Mouse (Mus musculus) intestine, postnatal 0 days (tissue): Measurements from ENCODE around the gene Rpl6. TPM values are rescaled to one million over a fixed set of nuclear protein-coding genes. Genes with fewer than 3 reads are reported as not detected.
A peak's percentile ranks its signal among the peaks of the same experiment; 100 is the strongest.

ENCODE experiments used
- ATAC-seq: fragments of 200-750 bp; cut with Nextera tagmentation; 2 replicates; pipeline ENCODE4 v1.8.0; 2017; ENCODE audit warnings: mild to moderate bottlenecking, moderate TSS enrichment, moderate library complexity
- H3K27ac ChIP-seq: fragments of 300-500 bp; sonication (generic); 2 replicates; pipeline ENCODE4 v1.5.1; 2014; ENCODE audit warnings: mild to moderate bottlenecking, low read depth, low read length, moderate library complexity
- H3K27me3 ChIP-seq: fragments of 300-500 bp; sonication (generic); replicated peaks from 2 replicates; pipeline ENCODE4 v1.6.1; 2014; ENCODE audit warnings: low read length, mixed read lengths; ENCODE audit not compliant: control insufficient read depth, insufficient read depth
- H3K36me3 ChIP-seq: fragments of 300-500 bp; sonication (generic); 2 replicates; pipeline ENCODE4 v1.6.1; 2014; ENCODE audit warnings: mild to moderate bottlenecking, moderate library complexity; ENCODE audit not compliant: control insufficient read depth, insufficient read depth
- H3K4me1 ChIP-seq: fragments of 300-500 bp; sonication (generic); replicated peaks from 2 replicates; pipeline ENCODE4 v1.6.1; 2014; ENCODE audit warnings: antibody characterized with exemption, low read length, mixed read lengths; ENCODE audit not compliant: control insufficient read depth, insufficient read depth
- H3K4me2 ChIP-seq: fragments of 300-500 bp; sonication (generic); replicated peaks from 2 replicates; pipeline ENCODE4 v1.6.1; 2014; ENCODE audit warnings: low read depth, mild to moderate bottlenecking, moderate library complexity
- H3K4me3 ChIP-seq: fragments of 300-500 bp; sonication (generic); 2 replicates; pipeline ENCODE4 v1.5.1; 2014; ENCODE audit warnings: low read depth, low read length
- H3K9ac ChIP-seq: fragments of 300-500 bp; sonication (generic); 2 replicates; pipeline ENCODE4 v1.6.1; 2014; ENCODE audit warnings: mild to moderate bottlenecking, low read depth, low read length
- H3K9me3 ChIP-seq: fragments of 300-500 bp; sonication (generic); 2 replicates; pipeline ENCODE4 v1.6.1; 2016; ENCODE audit warnings: mixed run types; ENCODE audit not compliant: control insufficient read depth
- CTCF ChIP-seq: sonication (generic); IDR thresholded peaks from 2 replicates; pipeline ENCODE4 v1.5.1; 2016; ENCODE audit warnings: low read depth, mild to moderate bottlenecking, control low read depth, antibody characterized with exemption, moderate library complexity
- WGBS: fragments of 180-500 bp; shearing (Covaris S2); extraction: QIAGEN DNeasy Blood & Tissue Kit; methylation state at CpG from one replicate; pipeline ENCODE4 v1.1.7; 2014; 5-methylcytosine and 5-hydroxymethylcytosine counted together
- polyA plus RNA-seq: library from polyadenylated mRNA; unstranded; fragments of >200 nt; fragmentation: Nextera tagmentation; extraction: Ambion mirVana; gene quantifications from 2 replicates; pipeline ENCODE4 v1.2.1, GENCODE M21; 2015

Rpl6 gene
- polyA plus RNA-seq, 1 experiment from 2014 or later: 359 TPM

DNA sequence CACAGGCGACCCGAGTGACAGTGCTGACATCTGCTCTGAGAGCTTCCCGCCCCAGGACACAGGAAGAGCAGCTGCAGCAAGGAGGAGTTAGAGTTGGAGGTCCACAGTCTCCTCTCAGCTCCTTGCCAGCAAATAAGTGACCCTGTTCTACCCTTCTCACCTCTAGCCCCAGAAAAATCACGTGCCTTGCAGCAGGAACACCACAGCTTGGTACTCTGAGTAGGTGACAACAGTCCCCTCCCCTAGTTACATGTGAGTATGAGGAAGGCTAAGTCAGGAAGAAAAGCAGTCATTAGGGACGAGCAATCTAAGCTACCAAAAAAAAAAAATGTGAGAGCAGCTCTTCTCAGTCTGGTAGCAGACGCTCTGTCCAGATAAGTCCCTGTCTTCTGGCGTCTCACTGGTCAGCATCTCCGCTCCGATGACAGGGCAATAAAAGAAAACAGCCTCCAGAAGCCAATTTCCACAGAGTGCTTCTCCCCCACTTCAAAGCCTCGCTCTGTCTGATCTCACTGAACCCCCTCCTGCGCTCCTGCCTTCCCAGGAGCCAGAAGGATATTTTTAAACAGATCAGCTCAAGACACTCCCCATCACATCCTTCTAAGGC is 19.2 kb upstream of the Rpl6 start:
- ATAC-seq: no peak
- WGBS: 25% methylated on average over 11 of the region's 11 CpGs
- H3K9me3 ChIP-seq: no peaks in the 10 kb centered on the region

DNA sequence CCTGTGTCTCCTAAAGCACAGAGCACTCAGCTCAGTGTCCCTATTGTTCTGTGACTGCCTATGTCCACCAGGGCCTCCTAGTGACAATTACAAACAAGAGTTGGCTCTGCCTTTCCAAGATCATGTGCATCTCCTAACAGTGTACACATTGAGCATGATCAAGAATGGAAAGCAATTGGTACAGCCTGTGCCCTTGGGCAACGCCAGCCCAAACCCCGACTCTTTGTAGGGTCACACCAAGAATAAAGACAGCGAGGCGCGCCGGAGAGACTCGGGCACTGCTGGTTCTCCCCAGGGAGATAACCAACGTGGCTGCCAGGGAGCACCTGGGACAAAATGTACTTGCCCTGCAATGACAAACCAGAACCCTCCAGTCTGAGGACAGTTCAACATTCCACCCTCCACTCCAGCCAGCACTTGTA is 16.7 kb upstream of the Rpl6 start:
- WGBS: 89% methylated on average over 8 of the region's 8 CpGs
- H3K9me3 ChIP-seq: no peaks in the 10 kb centered on the region

More for the DNA sequence above, 19.2 kb upstream of the Rpl6 start:
- Histone ChIP-seq H3K9ac (0 out of 2 replicates have a peak overlapping the region, but pooled peaks have one; percentile 17), H3K4me3 (no peak overlapping the region), H3K4me2 (peak overlapping the region; percentile 24; the same call in 1 of the 2 replicates), H3K36me3 (no peaks in the 10 kb centered on the region), H3K4me1 (peaks cover 7% of the 10 kb centered on the region), H3K27ac (no peak overlapping the region), H3K27me3 (no peaks in the 10 kb centered on the region)
- TF ChIP-seq CTCF: no peak

DNA sequence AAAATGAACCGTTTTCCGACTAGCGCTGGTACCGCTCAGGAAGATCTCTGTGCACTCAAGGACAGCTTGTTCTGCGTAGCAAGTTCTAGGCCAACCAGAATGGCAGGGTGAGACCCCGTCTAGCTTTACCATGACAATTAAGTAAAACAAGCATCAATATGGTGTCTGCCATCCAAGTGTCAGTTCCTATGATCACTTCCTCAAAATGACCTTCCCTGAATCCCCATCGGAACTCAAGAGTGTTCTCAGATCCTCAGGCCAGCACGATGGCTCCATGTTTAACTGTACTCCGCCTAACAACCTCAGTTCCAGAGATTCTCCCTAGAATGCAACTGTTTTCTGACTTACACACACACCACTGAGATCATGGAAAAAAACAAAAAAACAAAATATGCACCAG is 16.0 kb upstream of the Rpl6 start:
- WGBS: 89% methylated on average over 9 of the region's 9 CpGs
- no peak for TF ChIP-seq CTCF
- Histone ChIP-seq H3K27me3 (no peaks in the 10 kb centered on the region), H3K4me1 (peaks cover 11% of the 10 kb centered on the region), H3K9ac (no peak overlapping the region), H3K9me3 (no peaks in the 10 kb centered on the region), H3K4me3 (no peak overlapping the region), H3K4me2 (no peak overlapping the region), H3K27ac (no peak overlapping the region), H3K36me3 (no peaks in the 10 kb centered on the region)
- ATAC-seq: no peak

More for the DNA sequence above, 16.7 kb upstream of the Rpl6 start:
- Histone ChIP-seq H3K4me3 (no peak overlapping the region), H3K27me3 (no peaks in the 10 kb centered on the region), H3K36me3 (no peaks in the 10 kb centered on the region), H3K9ac (no peak overlapping the region), H3K4me2 (no peak overlapping the region), H3K4me1 (peaks cover 11% of the 10 kb centered on the region), H3K27ac (no peak overlapping the region)
- ATAC-seq: no peak
- TF ChIP-seq CTCF: no peak; the same call in 1 of the 2 replicates

DNA sequence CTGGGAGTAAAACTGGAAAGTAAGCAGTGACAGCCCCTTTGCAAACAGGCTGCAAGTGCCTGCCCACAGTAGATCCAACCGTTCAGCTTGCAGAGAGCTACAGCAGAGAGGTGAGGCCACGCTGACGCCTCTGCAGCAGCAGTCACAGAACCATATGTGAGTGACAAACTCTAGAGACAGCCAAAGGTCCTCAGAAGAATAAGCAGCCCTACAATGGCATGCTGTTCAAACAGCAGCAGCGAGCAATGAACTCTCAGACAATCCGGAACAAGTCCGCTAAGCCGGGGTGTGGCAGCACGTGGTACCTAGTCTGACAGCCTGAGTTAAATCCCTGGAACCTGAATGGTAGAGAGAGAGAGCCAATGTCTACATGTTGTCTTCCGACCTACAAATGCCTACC is 15.1 kb upstream of the Rpl6 start:
- H3K4me3 ChIP-seq: no peak overlapping the region
- H3K27me3 ChIP-seq: no peaks in the 10 kb centered on the region
- H3K36me3 ChIP-seq: no peaks in the 10 kb centered on the region
- H3K9me3 ChIP-seq: no peaks in the 10 kb centered on the region
- peak; percentile 61 for ATAC-seq
- no peak overlapping the region for H3K4me2 ChIP-seq
- no peak overlapping the region for H3K9ac ChIP-seq
- TF ChIP-seq CTCF: no peak
- H3K27ac ChIP-seq: no peak overlapping the region
- 33% methylated on average over 9 of the region's 9 CpGs for WGBS
- peaks cover 11% of the 10 kb centered on the region for H3K4me1 ChIP-seq

DNA sequence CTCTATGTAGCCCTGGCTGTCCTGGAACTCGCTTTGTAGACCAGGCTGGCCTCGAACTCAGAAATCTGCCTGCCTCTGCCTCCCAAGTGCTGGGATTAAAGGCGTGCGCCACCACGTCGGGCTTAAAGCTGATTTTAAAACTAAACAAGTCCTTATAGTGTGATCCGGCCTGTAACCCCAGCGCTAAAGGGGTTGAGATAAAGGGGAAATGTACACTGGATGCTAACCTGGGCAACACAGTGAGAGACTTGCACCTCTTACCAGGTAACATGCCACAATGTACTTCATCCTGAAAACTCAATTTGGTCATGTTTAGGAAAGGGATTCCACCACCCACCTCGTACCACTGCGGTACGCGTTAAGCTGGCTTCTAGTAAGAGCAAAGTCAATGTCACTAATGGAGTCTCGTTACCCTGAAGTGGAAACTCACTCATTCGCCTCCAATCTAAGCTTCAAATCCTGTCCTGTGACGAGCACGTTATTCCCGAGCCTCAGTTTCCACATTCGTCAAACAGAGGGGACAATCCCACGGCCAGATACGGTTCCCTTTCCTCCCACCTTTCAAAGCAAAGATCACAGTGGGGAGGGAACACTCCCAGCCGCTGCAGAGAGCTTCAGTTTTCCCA is 14.0 kb upstream of the Rpl6 start:
- H3K4me2 ChIP-seq: peak overlapping the region; percentile 82
- ATAC-seq: no peak
- H3K9me3 ChIP-seq: no peaks in the 10 kb centered on the region
- peak overlapping the region; percentile 98 for H3K9ac ChIP-seq
- no peaks in the 10 kb centered on the region for H3K27me3 ChIP-seq
- peak overlapping the region; percentile 93 for H3K27ac ChIP-seq
- no peak for TF ChIP-seq CTCF
- 0 out of 2 replicates have a peak, but pooled peaks cover 4% of the 10 kb centered on the region for H3K4me1 ChIP-seq
- no peaks in the 10 kb centered on the region for H3K36me3 ChIP-seq
- WGBS: 25% methylated on average over 21 of the region's 21 CpGs
- peak overlapping the region; percentile 95 for H3K4me3 ChIP-seq

DNA sequence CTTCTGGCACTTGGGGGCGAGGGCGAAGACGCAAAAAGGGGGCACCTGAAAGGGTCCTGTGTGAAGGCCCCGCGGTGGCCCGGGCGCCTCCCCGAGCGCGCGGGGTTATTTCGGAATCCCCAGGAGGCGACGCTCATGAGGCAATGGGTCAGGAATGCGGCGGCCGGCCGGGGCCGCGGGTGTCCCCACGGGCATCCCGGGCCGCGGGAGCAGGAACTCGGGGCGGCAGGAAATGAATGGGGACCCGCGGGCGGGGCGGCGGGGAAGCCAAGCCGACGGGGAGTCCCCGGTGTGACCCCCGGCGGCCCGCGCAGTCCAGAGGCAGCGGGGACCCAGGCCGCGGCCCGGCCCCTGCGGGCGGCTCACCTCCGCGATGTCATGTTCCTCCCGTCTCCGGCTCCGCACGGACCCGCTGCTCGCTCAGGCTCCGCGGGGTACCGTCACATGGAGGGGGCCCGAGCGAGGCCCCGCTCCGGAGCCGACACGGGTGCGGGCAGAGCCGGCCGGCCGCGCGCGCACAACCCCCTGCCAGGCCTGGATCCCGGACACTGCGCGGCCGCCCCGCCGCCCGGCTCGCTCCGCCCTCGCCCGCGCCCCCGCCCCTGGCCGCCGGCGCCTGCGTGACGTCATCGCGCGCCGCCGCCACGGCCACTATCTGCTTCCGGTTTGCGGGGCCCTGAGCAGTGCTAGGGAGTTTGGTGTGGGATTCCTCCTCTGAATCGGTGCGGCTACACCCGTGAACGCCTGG is 13.3 kb upstream of the Rpl6 start, which contains the start of gene Ptpn11:
Gene Ptpn11 (minus strand): TSS at position 562 of the 748 bp plus-strand sequence.
- TF ChIP-seq CTCF: peak; percentile 31; the same call in 1 of the 2 replicates
- peak within 1 kb of the TSS; percentile 93 for H3K27ac ChIP-seq
- peak within 1 kb of the TSS; percentile 82 for H3K4me2 ChIP-seq
- under 1% methylated on average over 75 of the region's 98 CpGs for WGBS
- H3K36me3 ChIP-seq: no peaks in the 10 kb centered on the region
- H3K27me3 ChIP-seq: no peaks in the 10 kb centered on the region
- H3K4me3 ChIP-seq: peak within 1 kb of the TSS; percentile 95
- H3K4me1 ChIP-seq: 0 out of 2 replicates have a peak, but pooled peaks cover 4% of the 10 kb centered on the region
- ATAC-seq: peak; percentile 89
- no peaks in the 10 kb centered on the region for H3K9me3 ChIP-seq
- H3K9ac ChIP-seq: peak within 1 kb of the TSS; percentile 98
